Mouse (Mus musculus) right cerebral cortex, postnatal 25 days (tissue): Measurements from ENCODE around the gene Srsf9.
"Not testable (repeated sequence)": the region's sequence is repeated elsewhere in the genome, so short reads cannot be mapped to it uniquely, and the experiment has no call there.

ENCODE experiments used
- DNase-seq: peaks from one replicate; pipeline ENCODE4 v3.0.0; 2022

Gene Srsf9

GRCm38 (mm10) chr5:115375436-115375835 lies 48.5 kb downstream of the Srsf9 start:
- no peak for DNase-seq

DNA sequence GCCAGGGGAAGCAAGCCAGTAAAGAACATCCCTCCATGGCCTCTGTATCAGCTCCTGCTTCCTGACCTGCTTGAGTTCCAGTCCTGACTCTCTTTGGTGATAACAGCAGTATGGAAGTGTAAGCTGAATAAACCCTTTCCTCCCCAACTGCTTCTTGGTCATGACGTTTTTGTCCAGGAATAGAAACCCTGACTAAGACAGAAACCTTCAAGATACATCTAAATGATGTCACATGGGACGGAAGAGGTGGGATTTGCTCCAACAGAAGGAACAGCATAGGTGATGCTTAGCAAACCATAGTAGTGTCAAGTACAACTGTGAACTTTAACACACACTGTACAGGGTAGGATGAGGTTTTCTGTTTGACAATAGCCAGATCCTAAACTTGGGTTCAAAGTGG lies 51.9 kb downstream of the Srsf9 start:
- DNase-seq = not testable (repeated sequence)
